Mouse (Mus musculus) left cerebral cortex, adult 9 months (tissue): ENCODE data around the gene Hhex.

Source experiments
- DNase-seq, 2 experiments: peaks; one replicate each; pipeline ENCODE4 v3.0.0; 2022; ENCODE audit warnings: low spot score in 2 of 2

Gene Hhex

DNA sequence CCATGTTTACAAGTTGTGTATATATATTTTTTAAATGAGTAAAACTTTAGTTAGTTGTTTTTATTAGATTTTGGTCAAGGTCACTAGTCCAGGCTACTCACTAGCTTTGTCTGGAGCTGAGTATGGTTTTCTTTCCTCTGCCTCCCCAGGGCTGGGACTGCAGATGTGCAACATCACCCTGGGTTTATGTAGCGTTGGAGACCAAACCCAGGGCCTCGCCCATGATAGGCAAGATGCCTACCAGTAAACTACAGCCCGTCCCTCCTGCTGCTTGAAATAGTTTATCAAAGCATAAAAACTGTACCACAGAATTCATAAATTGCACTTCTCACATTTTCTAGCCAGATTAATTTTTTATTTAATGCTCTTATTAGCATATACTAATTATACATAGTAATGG lies 14.6 kb downstream of the Hhex start:
- DNase-seq: no peak

DNA sequence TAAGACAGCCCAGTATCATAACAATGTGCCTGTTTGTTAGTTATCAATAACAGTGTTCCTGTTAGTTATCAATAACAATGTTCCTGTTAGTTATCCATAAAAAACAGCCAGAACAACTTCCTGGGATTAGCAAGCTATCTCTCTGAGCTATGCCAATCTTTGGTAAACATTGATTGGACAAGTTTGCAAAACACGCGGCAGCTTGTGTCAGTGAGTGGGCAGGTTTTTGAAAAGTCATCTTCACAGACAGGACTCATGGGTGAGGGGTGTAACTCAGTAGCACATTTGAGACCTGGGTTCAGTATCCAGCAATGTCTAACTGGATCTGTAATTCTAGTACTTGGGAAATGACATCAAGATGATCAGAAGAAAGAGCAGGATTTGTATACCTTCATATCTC lies 20.9 kb downstream of the Hhex start:
- no peak for DNase-seq

DNA sequence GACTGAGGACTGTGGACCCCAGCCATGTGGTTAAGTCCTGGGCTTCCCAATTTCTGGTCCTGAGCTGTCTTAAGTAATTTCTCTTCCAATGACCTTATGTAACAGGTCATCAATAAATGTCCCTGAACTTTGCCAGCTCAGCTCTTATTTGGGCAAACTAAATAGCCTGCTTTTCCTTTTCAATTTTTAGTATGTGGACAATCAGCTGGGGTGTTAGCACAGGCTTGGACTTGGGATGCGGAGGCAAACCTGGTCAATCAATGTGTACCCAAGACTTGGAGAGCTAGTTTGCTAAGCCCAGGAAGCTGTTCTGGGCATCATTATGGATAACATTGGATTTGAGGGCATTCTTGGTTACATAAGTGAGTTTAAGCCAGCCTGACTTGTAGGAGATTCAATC lies 21.4 kb downstream of the Hhex start:
- DNase-seq: no peak

DNA sequence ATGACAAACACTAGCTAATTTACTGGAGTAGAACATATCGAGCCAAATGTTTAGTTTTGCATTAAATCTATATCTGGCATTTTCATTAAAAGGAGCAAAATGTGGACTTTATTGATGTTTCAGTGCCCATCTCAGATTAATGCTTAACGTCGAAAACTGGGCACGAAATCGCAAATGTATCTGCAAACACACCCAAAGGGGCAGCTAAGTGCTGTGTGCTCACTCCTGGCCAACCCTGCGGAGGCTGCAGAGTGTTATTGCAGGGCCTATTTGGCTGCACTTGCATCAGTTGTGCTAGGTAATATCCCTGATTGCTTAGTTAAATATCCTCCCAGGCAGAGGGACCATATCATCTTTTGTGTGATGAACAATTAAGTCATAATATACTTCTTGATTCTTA lies 23.4 kb downstream of the Hhex start:
- no peak for DNase-seq

DNA sequence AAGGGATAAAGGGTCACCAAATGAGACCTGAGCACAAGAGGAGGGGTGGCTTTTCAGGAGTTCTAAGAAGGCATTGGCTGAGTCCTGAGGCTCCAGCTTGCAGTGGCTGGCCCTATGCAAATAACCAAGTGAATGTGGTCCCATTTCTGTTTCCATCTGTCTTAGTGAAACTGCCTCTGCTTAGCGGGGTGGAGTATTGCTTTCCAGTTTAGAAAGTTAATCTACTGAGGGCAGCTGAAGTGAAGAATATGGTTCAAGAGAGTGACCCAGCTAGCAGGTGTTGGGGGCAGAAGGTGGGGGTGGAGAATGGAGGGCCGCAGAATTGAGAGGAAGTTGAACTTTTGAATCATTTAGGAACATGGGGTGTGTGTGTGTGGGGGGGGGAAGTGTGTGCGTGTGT lies 31.8 kb downstream of the Hhex start:
- DNase-seq: no peak

DNA sequence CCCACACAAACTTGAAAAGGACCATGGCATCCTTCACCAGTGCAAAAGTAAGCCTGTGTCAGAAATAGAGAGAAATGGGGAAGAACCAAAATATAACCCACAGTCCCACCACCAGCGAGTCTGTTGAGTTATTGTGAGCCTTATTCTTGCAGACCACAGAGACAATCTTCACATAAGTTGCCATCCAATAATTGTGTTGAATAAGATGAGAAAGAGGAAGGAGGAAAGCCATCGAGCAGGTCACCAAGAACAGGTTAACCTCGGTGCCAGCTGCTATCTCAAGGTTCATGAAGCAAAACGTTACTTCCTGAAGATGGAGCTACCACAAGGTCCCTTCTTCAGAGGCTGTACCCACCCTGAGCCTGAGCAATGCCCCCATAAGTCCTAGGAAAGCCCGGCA lies 32.4 kb downstream of the Hhex start:
- no peak for DNase-seq

GRCm38 (mm10) chr19:37468841-37469566 lies 34.4 kb downstream of the Hhex start:
- DNase-seq: no peak

- DNase-seq: no peak
These were observed 37.1 kb downstream of the Hhex start for GRCm38 (mm10) chr19:37471680-37472079.

- no peak for DNase-seq
These were observed 38.0 kb downstream of the Hhex start for GRCm38 (mm10) chr19:37472589-37472988.

DNA sequence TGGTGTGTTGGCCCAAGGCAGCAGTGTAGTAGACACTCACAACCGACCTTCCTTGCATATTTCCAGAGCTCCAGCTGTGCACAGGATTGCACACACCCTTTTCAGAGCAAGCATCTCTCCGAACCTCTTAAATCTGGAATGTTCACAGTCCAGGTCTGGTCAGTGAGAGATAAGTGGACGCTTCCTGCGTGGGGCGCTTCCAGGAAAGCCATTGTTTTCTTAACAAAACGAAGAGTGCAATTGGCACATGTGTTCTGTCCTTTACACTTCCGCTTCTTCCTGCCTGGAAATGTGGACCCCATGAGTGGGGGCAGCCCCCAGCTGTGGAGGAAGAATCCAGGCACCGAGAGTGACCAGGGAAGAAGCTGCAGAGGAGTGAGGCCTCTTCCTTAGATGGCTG lies 47.1 kb downstream of the Hhex start:
- no peak for DNase-seq

DNA sequence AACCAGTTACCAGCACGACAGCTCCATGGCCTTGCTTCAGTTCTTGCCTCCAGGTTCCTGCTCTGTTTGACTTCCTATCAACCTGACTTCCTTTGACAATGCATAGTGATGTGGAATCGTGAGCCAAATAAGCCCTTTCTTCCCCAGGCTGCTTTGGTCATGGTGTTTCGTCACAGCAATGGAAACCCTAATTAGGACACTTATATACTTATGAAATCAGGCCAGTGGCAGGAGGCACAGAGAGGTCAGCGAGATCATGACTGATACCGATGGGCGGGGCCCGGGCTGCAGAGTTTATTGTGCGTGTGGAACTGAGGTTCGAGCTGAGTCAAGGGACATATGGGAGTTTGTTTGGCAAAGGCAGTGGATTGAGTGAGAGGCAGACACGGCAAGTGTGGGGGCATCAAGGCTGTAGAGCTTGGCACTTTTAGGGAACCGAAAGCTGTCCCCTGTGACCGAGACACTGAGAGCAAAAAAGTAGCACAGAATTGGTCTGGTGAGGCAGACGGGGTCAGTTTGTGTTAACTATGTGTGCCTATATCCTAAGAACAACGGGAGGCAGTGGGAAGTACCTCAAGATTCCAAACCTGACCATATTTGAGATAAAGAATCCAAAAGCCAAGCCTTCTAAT lies 48.1 kb downstream of the Hhex start:
- no peak for DNase-seq

DNA sequence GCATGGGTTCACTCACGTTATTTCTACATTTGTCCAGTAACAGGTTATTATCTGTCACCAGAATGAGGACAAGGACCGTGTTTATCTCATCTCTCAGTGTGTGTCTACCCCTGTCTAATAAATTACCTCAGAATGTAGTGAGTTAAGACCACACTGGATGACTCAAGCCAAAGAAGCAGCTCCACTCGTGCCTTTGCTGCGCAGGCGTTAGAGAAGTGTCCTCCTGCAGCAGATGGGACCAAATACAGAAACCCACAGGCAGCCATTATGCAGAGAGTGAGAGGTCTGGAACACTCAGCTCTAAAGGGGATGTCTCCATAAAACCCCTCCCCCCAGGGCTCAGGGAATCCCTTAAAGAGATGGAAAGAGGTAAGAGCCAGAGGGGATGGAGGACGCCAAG lies 50.2 kb downstream of the Hhex start:
- no peak for DNase-seq

DNA sequence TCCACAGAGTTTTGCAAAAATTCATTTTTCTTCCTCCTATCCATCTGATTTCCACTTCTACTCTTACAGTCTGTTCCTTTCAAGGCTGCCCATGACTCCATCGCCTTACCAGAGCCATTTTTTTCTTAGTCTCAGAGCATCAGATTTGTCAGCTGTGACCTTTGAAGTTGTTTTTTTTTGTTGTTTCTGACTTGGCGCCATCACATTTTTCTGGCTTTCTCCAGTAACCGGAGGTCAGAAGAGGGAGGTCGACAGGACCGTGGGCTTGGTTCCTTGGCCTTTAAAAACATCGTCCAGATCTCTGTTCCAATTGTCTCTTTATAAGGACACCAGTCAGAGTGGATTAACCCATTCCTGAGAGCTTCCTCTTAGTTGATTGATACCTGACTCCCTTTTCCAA lies 52.2 kb downstream of the Hhex start:
- DNase-seq: no peak

DNA sequence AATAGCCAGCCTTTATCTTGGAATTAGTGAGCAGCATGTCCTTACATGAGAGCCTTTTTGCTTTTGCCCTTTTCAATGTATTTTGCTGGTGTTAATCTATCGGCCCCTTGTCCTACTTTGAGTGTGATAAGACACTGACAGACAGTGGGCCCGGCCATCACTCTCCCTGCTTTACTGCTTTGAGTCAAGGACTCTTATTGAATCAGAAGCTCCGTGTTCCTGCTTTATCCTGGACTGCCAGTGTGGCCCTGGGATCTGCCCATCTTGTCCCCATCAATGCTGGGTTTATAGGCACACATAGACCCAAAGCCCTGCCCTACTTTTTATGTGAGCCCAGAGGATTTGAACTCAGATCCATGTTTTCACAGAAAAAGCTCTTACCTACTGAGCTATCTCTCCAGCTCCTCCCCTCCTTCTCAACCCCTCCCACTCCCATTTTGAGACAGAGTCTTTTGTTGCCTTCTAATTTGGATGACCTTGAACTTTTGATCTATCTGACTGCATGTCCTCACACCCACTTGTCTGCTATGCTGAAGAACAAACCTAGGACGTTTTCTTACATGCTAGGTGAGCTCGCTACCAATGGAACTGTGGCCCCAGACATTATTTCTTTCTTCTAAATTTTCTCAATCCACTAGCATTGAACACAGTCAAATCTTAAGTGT lies 53.3 kb downstream of the Hhex start:
- DNase-seq: no peak

- no peak for DNase-seq
These were observed 54.1 kb downstream of the Hhex start for GRCm38 (mm10) chr19:37488608-37489262.
